Mouse (Mus musculus): ENCODE measurements around the gene Gpat2. TPM values are rescaled to one million over a fixed set of nuclear protein-coding genes. Genes with fewer than 3 reads are reported as not detected.

Gpat2 gene
- polyA plus RNA-seq, 1 experiment from 2014 or later, result 0.15 TPM

GRCm38 (mm10) chr2:127398738-127399137 lies 26.3 kb upstream of the Gpat2 start:
- H3K4me2 ChIP-seq (replicated peaks), result no peak overlapping the region
- no peaks in the 10 kb centered on the region for H3K36me3 ChIP-seq
- no peak for ATAC-seq
- no peak overlapping the region for H3K4me3 ChIP-seq (replicated peaks)
- WGBS, result 88% methylated on average over 7 of the region's 7 CpGs
- H3K9ac ChIP-seq, result no peak overlapping the region
- H3K9me3 ChIP-seq, result no peaks in the 10 kb centered on the region
- H3K4me1 ChIP-seq (replicated peaks), result no peaks in the 10 kb centered on the region
- no peaks in the 10 kb centered on the region for H3K27me3 ChIP-seq (replicated peaks)
- H3K27ac ChIP-seq, result no peak overlapping the region

- Histone ChIP-seq H3K4me2 (replicated peaks) (no peak overlapping the region), H3K9me3 (no peaks in the 10 kb centered on the region), H3K4me1 (replicated peaks) (no peaks in the 10 kb centered on the region), H3K27me3 (replicated peaks) (0 out of 2 replicates have a peak, but pooled peaks cover 3% of the 10 kb centered on the region), H3K9ac (no peak overlapping the region), H3K27ac (no peak overlapping the region), H3K36me3 (no peaks in the 10 kb centered on the region), H3K4me3 (replicated peaks) (no peak overlapping the region)
- ATAC-seq, result no peak
- 59% methylated on average over 6 of the region's 6 CpGs for WGBS
Measured at GRCm38 (mm10) chr2:127411126-127411525, 13.9 kb upstream of the Gpat2 start.

GRCm38 (mm10) chr2:127415806-127416205 lies 9.2 kb upstream of the Gpat2 start:
- H3K4me3 ChIP-seq (replicated peaks), result no peak overlapping the region
- no peak overlapping the region for H3K27ac ChIP-seq
- no peaks in the 10 kb centered on the region for H3K9me3 ChIP-seq
- H3K4me2 ChIP-seq (replicated peaks), result no peak overlapping the region
- H3K36me3 ChIP-seq, result no peaks in the 10 kb centered on the region
- H3K4me1 ChIP-seq (replicated peaks), result no peaks in the 10 kb centered on the region
- 0 out of 2 replicates have a peak, but pooled peaks cover 3% of the 10 kb centered on the region for H3K27me3 ChIP-seq (replicated peaks)
- ATAC-seq, result no peak
- 54% methylated on average over 10 of the region's 10 CpGs for WGBS
- H3K9ac ChIP-seq, result no peak overlapping the region

GRCm38 (mm10) chr2:127416706-127417105 lies 8.3 kb upstream of the Gpat2 start:
- no peak overlapping the region for H3K9ac ChIP-seq
- H3K36me3 ChIP-seq, result no peaks in the 10 kb centered on the region
- 0 out of 2 replicates have a peak, but pooled peaks cover 3% of the 10 kb centered on the region for H3K27me3 ChIP-seq (replicated peaks)
- no peak overlapping the region for H3K27ac ChIP-seq
- no peak overlapping the region for H3K4me2 ChIP-seq (replicated peaks)
- H3K9me3 ChIP-seq, result no peaks in the 10 kb centered on the region
- no peak for ATAC-seq
- no peaks in the 10 kb centered on the region for H3K4me1 ChIP-seq (replicated peaks)
- 58% methylated on average over 3 of the region's 3 CpGs for WGBS
- no peak overlapping the region for H3K4me3 ChIP-seq (replicated peaks)

- H3K4me3 ChIP-seq (replicated peaks), result no peak overlapping the region
- H3K9me3 ChIP-seq, result no peaks in the 10 kb centered on the region
- no peak overlapping the region for H3K4me2 ChIP-seq (replicated peaks)
- no peaks in the 10 kb centered on the region for H3K4me1 ChIP-seq (replicated peaks)
- ATAC-seq, result peak; percentile 58; the same call in 1 of the 2 replicates
- 65% methylated on average over 10 of the region's 10 CpGs for WGBS
- H3K36me3 ChIP-seq, result no peaks in the 10 kb centered on the region
- no peak overlapping the region for H3K27ac ChIP-seq
- H3K27me3 ChIP-seq (replicated peaks), result 0 out of 2 replicates have a peak, but pooled peaks cover 3% of the 10 kb centered on the region
- no peak overlapping the region for H3K9ac ChIP-seq
Measured at GRCm38 (mm10) chr2:127418266-127418970, 6.6 kb upstream of the Gpat2 start.

- 22% methylated on average over 3 of the region's 3 CpGs for WGBS
- H3K4me2 ChIP-seq (replicated peaks), result no peak overlapping the region
- H3K4me1 ChIP-seq (replicated peaks), result no peaks in the 10 kb centered on the region
- H3K27me3 ChIP-seq (replicated peaks), result no peaks in the 10 kb centered on the region; the same call in 1 of the 2 replicates
- no peak overlapping the region for H3K4me3 ChIP-seq (replicated peaks)
- H3K36me3 ChIP-seq, result no peaks in the 10 kb centered on the region
- no peaks in the 10 kb centered on the region for H3K9me3 ChIP-seq
- no peak for ATAC-seq
- no peak overlapping the region for H3K9ac ChIP-seq
- no peak overlapping the region for H3K27ac ChIP-seq
Measured at GRCm38 (mm10) chr2:127430238-127430637, 5.2 kb downstream of the Gpat2 start.

- H3K27ac ChIP-seq, result no peak overlapping the region
- no peaks in the 10 kb centered on the region; the same call in 1 of the 2 replicates for H3K27me3 ChIP-seq (replicated peaks)
- WGBS, result 73% methylated on average over 9 of the region's 9 CpGs
- no peak overlapping the region for H3K9ac ChIP-seq
- no peak overlapping the region for H3K4me2 ChIP-seq (replicated peaks)
- no peaks in the 10 kb centered on the region for H3K9me3 ChIP-seq
- ATAC-seq, result peak; percentile 44
- H3K4me1 ChIP-seq (replicated peaks), result no peaks in the 10 kb centered on the region
- H3K36me3 ChIP-seq, result no peaks in the 10 kb centered on the region
- H3K4me3 ChIP-seq (replicated peaks), result no peak overlapping the region
Measured at GRCm38 (mm10) chr2:127433487-127434295, 8.7 kb downstream of the Gpat2 start.

GRCm38 (mm10) chr2:127435135-127435534 lies 10.1 kb downstream of the Gpat2 start:
- no peak overlapping the region for H3K4me3 ChIP-seq (replicated peaks)
- no peak overlapping the region for H3K9ac ChIP-seq
- 52% methylated on average over 2 of the region's 2 CpGs for WGBS
- no peaks in the 10 kb centered on the region for H3K4me1 ChIP-seq (replicated peaks)
- no peak for ATAC-seq
- H3K27ac ChIP-seq, result no peak overlapping the region
- no peaks in the 10 kb centered on the region; the same call in 1 of the 2 replicates for H3K27me3 ChIP-seq (replicated peaks)
- no peaks in the 10 kb centered on the region for H3K9me3 ChIP-seq
- no peaks in the 10 kb centered on the region for H3K36me3 ChIP-seq
- no peak overlapping the region for H3K4me2 ChIP-seq (replicated peaks)

- 94% methylated on average over 2 of the region's 2 CpGs for WGBS
- Histone ChIP-seq H3K27ac (no peak overlapping the region), H3K4me3 (replicated peaks) (no peak overlapping the region), H3K4me2 (replicated peaks) (no peak overlapping the region), H3K4me1 (replicated peaks) (no peaks in the 10 kb centered on the region), H3K9ac (no peak overlapping the region), H3K9me3 (no peaks in the 10 kb centered on the region), H3K27me3 (replicated peaks) (no peaks in the 10 kb centered on the region; the same call in 1 of the 2 replicates), H3K36me3 (no peaks in the 10 kb centered on the region)
- ATAC-seq, result no peak
Measured at GRCm38 (mm10) chr2:127435554-127435953, 10.6 kb downstream of the Gpat2 start.

- H3K4me3 ChIP-seq (replicated peaks), result no peak overlapping the region
- ATAC-seq, result no peak
- 89% methylated on average over 5 of the region's 5 CpGs for WGBS
- H3K4me1 ChIP-seq (replicated peaks), result no peaks in the 10 kb centered on the region
- H3K9ac ChIP-seq, result no peak overlapping the region
- H3K27me3 ChIP-seq (replicated peaks), result no peaks in the 10 kb centered on the region
- no peaks in the 10 kb centered on the region for H3K9me3 ChIP-seq
- no peaks in the 10 kb centered on the region for H3K36me3 ChIP-seq
- no peak overlapping the region for H3K27ac ChIP-seq
- no peak overlapping the region for H3K4me2 ChIP-seq (replicated peaks)
Measured at GRCm38 (mm10) chr2:127437697-127438096, 12.7 kb downstream of the Gpat2 start.

- no peak within 1 kb of the TSS for H3K27ac ChIP-seq
- no peaks in the 10 kb centered on the region for H3K9me3 ChIP-seq
- H3K9ac ChIP-seq, result peak within 1 kb of the TSS; percentile 58
- H3K4me1 ChIP-seq (replicated peaks), result 0 out of 2 replicates have a peak, but pooled peaks cover 3% of the 10 kb centered on the region
- H3K27me3 ChIP-seq (replicated peaks), result no peaks in the 10 kb centered on the region
- peak within 1 kb of the TSS; percentile 59 for H3K4me3 ChIP-seq (replicated peaks)
- H3K36me3 ChIP-seq, result no peaks in the 10 kb centered on the region
- 4% methylated on average over 37 of the region's 37 CpGs for WGBS
- peak; percentile 96 for ATAC-seq
- peak within 1 kb of the TSS; percentile 69 for H3K4me2 ChIP-seq (replicated peaks)
Measured at GRCm38 (mm10) chr2:127444055-127444789, 19.2 kb downstream of the Gpat2 start, which contains the start of gene Fahd2a. Fahd2a (minus strand) TSS chr2:127444565.

GRCm38 (mm10) chr2:127446847-127447246 lies 21.8 kb downstream of the Gpat2 start:
- Histone ChIP-seq H3K27ac (no peak overlapping the region), H3K9ac (no peak overlapping the region), H3K36me3 (no peaks in the 10 kb centered on the region), H3K4me2 (replicated peaks) (no peak overlapping the region), H3K4me1 (replicated peaks) (0 out of 2 replicates have a peak, but pooled peaks cover 3% of the 10 kb centered on the region), H3K9me3 (no peaks in the 10 kb centered on the region), H3K4me3 (replicated peaks) (no peak overlapping the region), H3K27me3 (replicated peaks) (no peaks in the 10 kb centered on the region)
- WGBS, result 45% methylated on average over 3 of the region's 3 CpGs
- no peak for ATAC-seq
